Mouse (Mus musculus) B cell, adult 2 months (primary cell): ENCODE data around the gene Npnt.

Experiments used
- DNase-seq, 2 experiments: peaks; one replicate each; pipeline ENCODE4 v3.0.0; 2022

The Npnt gene

DNA sequence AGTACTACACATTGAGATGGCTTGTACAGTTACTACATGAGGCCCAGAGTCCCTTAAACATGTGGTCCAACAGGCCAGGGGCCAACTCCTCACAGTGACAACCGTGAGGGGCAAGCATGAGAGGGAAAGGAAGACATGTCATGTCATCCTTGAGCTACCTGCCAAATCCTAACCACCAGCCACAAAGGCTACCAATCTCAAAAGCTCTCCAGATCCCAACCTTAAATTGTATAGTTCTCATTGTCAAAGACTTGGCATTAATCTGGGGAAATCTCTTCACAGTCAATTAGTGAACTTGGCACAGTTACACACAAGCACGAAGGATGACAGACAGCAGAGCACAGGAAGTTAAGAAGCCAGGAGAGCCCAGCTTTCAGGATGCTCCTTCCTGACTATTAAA is 15.4 kb downstream of the Npnt start:
- no peak for DNase-seq

DNA sequence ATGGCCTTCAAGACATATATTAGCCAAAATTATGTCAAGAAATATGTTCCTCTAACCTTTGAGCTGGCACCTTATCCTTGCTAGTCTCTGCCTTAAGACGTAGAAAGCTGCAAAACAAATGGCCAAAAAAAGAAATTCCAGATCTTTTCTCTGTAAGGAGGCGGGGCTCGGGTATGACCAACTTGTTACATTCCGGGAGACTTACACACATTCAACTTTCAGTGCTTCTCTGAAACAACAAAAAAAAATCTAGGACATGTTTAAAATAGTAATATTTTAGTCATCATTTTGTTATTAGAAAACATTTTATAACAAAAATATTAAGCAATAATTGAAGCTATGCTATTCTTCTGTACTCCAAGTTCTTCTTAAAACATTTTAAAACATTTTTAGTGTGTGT is 18.6 kb downstream of the Npnt start:
- no peak for DNase-seq

GRCm38 (mm10) chr3:132929866-132930265 is 20.2 kb downstream of the Npnt start:
- DNase-seq: no peak

DNA sequence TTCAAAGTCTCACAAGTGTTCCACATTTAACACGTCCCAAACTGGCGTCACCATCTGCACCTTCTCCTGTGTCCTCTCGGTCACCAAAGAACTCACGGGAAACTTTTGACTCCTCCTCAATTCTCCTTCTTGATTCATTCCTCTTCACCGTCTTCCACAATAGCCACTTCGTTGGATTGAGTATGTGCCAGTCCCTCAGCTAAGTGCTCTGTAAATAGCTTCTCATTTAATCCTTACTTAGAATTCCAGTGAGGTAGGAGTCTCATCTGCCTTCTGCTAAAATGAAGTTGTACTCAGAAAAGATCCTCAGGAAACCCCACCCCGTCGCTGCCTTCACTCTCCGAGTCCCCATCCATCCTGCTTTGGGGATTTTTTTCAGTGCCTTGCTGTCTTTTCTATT is 21.9 kb downstream of the Npnt start:
- DNase-seq: no peak

DNA sequence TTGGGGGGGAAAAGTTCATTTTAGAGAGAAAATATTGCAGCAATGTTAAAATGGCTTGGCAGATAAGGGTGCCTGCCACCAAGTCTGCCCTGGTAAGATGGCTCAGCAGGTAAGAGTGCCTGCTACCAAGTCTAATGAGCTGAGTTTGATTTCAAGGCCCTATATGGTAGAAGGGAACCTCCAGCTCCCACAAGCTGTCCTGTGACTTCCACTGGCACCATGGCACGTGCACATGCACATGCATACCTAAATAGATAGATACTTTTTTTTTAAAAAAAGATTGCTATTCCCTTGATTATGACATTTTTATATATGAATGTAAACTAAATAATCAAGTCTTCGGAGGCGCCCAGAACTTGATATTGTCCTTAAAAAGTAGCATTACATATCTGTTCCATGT is 30.3 kb downstream of the Npnt start:
- DNase-seq: no peak

DNA sequence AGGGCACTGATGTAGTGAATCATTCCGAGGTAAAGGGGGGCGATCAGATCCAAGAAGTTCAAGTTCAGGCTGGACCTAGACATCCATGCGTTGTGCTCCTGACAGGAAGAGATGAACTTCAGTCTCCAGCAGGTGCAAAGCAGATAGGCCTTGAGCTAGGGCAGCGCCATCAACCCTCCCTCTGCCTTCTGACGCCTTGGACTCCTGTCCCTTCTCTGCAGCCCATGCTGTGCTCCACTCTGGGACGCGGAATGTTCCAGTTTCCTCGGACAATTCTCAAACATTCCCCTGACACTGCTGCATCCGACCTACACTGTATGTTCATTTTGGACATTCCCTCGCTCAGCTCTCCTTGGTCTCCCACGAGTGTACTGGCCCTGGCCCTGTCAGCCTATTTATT is 30.9 kb downstream of the Npnt start:
- DNase-seq: no peak

DNA sequence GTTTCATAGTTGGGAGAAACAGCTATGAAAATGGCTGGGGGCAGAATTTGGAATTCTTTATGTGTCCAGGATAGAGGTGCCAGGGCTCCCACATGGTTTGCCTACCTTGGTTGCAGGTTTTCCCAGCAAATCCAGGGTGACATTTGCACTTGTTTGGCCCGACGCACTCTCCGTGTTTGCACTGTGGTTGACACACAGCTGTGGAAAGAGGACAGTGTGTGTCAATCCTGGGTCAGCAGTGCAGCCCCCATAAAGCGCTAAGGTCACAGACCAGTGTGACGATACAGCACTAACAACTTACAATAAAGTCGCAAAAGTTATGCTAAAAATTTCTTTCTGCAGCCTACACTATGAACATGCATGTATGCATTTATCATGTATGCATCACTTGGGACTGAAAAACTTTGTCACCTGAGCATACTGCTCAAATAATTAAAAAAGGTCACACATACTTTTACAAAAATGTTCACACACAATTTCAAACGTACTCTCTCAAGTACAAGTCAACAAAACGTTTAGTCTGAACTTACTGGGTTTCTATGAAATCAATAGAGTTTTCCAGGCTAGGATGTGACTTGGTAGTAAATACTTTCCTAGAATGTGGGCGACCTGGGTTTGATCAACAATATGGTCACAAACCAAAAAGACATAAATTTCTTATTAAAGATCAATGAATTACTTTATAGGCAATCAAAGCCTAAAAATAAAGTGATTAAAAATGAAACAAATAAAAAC is 32.6 kb downstream of the Npnt start:
- no peak for DNase-seq

DNA sequence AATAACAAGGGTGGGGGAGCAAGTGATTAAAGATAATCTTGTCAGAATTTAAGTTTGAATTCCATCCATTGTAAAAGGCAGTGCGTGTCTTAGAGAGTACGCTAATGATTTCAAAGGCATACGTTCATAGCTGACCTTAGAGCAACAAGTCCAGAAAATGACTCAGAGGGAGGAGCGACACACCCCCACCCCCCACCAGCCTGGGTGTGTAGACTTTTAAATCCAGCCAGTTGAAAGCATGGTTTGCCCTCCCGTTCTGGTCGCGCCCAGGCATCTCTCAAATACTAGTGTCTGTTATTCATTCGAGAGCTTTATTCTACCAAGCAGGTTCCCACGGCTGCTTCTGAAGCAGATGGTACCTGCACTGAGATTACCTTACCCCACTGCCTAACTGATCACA is 34.4 kb downstream of the Npnt start:
- no peak for DNase-seq

DNA sequence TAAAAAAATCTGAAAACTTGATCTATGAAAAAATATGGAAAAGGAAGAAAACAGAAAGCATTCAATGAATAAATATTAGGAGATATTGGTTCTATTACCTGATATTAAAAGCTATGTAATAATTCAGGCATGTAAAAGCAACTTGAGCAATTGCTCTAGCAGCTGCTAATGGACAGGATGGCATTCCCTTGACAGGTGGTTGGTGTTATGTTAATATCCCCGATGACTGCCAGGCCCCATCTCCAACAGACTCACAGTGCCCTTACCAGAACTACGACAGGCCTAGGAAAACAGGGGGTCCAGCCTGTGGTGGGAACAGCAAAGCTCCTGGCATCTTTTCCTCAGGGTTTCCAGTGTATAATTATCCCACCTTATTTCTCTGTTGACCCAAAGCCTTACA is 37.7 kb downstream of the Npnt start:
- DNase-seq: no peak

DNA sequence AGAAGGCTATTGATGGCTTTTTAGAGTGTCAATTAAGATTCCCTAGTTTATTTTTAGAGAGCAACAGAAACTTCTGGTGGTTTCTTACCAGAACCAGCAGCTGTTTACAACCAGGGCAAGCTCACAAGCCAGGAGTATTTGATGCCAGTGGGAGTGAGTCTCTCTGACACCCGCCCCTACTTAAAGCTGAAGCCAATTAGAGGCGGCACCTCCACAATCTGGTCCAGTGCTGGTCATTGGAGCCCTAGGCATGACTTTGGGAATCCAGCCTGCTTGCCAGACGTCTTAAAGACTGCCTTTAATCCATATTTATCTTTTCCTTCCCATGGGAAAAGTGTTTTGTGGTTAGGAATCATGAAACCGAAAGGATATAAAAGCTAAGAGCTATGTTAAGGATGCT is 38.4 kb downstream of the Npnt start:
- DNase-seq: no peak

- DNase-seq: no peak
Measured at GRCm38 (mm10) chr3:132910727-132911126, 39.4 kb downstream of the Npnt start.

DNA sequence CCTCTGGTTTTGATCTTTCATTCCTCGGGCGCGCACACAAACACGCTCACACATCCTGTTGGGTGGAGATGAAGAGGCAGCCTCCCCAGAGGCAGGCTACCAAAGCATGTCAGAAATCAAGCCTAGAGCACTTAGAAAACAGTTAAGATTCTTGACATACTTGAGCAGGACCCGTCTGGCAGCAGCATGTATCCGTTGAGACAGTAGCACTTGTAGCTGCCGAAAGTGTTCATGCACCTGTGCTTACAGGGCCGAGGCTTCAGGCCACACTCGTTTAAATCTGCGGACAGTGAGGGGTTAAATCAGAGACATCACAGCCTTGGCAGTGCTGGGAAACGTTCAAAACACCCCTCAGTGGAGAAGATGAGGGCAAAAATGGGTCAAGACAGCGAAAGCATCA is 40.4 kb downstream of the Npnt start:
- DNase-seq: no peak

DNA sequence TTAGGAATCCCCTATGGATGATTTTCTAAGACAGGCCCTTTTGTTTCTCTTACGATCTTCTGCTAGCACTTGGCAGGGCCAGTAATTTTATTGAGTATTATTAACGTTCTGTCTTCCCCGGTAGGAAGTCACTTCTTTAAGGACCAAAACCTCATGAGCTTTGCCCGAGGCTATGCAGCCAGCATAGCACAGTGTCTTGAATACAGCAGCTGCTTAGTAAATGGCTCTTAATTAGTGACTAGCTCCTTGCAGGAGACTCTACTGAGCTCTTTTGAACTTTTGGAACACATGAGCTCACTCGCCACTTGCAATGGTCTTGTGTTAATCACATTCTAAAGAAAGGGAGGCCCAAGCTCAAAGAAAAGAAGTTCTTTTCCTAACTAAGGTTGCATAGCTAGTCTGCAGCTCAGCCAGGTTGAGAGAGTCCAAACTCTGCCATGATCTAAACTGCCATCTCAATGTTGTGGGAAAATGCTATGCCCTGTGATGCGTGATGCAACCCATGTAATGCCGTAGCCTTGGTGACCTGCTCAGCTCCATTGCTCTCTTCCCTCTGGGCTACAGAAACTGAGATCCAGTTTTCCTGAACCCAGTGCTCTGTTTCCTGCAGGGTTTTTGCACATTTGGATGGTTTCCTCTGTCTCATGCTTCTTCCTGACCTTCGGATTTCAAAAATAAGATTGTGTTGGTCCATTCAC is 42.4 kb downstream of the Npnt start:
- DNase-seq: no peak

GRCm38 (mm10) chr3:132905224-132905930 is 44.7 kb downstream of the Npnt start:
- no peak for DNase-seq

DNA sequence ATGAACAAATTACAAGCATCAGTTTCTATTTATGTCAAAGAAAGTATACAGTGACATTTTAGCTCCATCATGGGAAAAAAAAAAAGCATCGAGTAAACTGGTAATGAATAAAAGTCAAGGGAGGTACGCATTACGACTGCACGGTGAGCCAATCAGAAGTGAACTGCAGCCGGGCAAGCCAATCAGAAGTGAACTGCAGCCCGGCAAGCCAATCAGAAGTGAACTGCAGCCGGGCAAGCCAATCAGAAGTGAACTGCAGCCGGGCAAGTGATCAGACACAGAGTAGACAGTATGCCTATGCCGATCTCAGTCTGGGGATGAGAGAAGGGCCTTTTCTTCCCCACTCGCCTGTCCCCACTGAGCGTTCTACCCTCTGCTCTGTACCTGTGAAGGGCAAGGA is 46.7 kb downstream of the Npnt start:
- no peak for DNase-seq

DNA sequence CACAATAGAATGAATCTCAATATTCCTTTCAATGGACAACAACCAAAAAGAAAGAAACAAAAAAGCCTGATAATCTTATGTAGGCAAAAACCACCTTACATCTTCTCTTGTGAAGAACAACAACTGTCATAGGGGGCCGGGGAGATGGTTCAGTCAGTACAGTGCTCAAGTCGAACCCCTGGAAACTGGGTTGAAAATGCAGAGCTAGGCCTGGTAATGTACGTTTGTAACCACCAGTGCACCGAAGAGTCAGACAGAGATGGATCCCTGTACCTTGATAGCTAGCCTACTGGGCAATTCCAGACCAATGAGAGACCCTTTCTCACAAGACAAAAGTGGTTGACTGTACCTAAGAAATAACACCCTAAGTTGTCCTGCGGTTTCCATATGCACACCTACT is 47.2 kb downstream of the Npnt start:
- no peak for DNase-seq

DNA sequence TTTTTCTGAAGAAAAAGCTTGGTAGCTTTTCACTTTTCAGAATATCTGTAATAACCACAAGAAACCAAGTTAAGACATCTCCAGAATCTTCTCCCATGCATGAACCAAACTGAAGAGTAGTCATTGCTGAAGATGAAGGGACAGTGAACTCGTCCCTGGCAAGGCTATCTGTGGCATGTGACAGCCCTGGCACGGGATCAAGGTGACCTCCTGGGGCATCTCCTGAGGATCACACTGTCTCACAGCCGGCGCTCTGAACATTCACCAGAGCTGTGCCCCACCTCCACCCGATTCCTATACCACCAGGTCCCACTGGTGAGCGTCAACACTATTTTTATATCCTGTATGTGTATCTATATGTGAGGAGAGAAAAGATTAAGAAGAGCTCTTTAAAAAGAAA is 47.9 kb downstream of the Npnt start:
- no peak for DNase-seq

DNA sequence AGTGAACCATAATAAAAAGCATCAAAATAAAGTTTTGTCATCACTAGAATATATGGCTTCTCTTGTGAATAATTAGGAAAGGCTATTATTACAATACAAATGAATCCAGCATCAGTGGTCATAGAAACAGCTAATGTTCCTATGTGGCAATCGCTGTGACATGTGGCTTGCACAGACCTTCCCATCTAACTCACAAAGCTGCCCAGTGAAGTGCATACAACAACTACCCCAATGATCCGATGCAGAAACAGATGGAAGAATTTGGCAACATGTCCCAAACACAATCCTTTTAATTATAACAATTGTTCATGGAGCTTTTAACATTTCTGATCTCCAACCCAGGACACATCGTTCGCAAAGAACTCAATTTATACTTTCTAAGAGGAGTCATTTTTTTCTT is 52.2 kb downstream of the Npnt start:
- no peak for DNase-seq

GRCm38 (mm10) chr3:132897390-132897789 is 52.7 kb downstream of the Npnt start:
- no peak for DNase-seq

GRCm38 (mm10) chr3:132894086-132894485 is 56.0 kb downstream of the Npnt start:
- DNase-seq: no peak

DNA sequence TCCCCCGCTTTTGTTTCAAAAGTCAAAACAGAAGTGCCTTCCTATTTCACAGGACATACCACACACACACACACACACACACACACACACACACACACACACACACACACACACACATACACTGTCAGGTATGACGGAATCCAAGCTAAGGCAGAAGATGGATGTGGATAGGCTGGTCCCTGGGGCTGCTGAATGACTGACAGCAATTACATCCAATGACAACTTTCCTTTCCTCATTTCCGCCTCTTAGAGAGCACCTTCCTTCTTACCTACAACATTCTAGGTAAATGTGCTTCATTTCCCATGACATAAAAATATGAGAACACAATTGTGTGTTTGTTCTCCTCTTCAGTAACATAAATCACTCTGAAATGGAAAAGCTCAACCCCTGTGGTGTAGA is 56.4 kb downstream of the Npnt start:
- no peak for DNase-seq

- no peak for DNase-seq
Measured at GRCm38 (mm10) chr3:132893044-132893443, 57.0 kb downstream of the Npnt start.

- DNase-seq: no peak
Measured at GRCm38 (mm10) chr3:132892481-132892880, 57.6 kb downstream of the Npnt start.
